In genomic region chr17:34118113-34118872, GRCm38 (mm10) we compare ENCODE assay signal across 8 mouse cellular contexts. TPM values are rescaled to one million over a fixed set of nuclear protein-coding genes. Genes with fewer than 3 reads are reported as not detected.
DNase-seq lines count a peak whose midpoint lies in the region; ATAC-seq and TF ChIP-seq lines count a peak whose summit lies in the region.

No protein-coding gene starts in this region.

- ATAC-seq in Patski = no peak
- ATAC-seq in heart, embryonic 16.5 days (replicated peaks; ENCODE audit: extremely low read depth, insufficient read depth, low FRiP score) = no peak
- ATAC-seq in midbrain, embryonic 15.5 days (replicated peaks) = no peak

- under 1% methylated on average over 67 of the region's 67 CpGs for WGBS in embryonic facial prominence, embryonic 10.5 days
- under 1% methylated on average over 66 of the region's 67 CpGs for WGBS in heart, embryonic 16.5 days
- under 1% methylated on average over 67 of the region's 67 CpGs for WGBS in limb, embryonic 10.5 days
- WGBS in midbrain, embryonic 15.5 days = under 1% methylated on average over 67 of the region's 67 CpGs

- TF ChIP-seq CTCF in Patski (IDR thresholded peaks at IDR 0.05) = no peak

- H3K9ac ChIP-seq in heart, embryonic 16.5 days (ENCODE audit: low read length) = peak overlapping the region; percentile 91
- H3K9ac ChIP-seq in midbrain, embryonic 15.5 days = peak overlapping the region; percentile 73

- DNase-seq in adrenal gland, adult (ENCODE audit: inconsistent age in 2 of 2, low spot score in 1 of 2) = peak; percentile 67 to 80
- no peak for DNase-seq in adrenal gland, postnatal 4 days (ENCODE audit: low spot score in 2 of 2)
- DNase-seq in Patski (ENCODE audit: low read depth, low spot score) = peak; percentile 47
- peak; percentile 52 for DNase-seq in embryonic facial prominence, embryonic 10.5 days (ENCODE audit: low spot score)
- peak; percentile 63 for DNase-seq in limb, embryonic 10.5 days (ENCODE audit: low spot score)
- DNase-seq in testis, postnatal 14 days (ENCODE audit: low spot score) = peak; percentile 77

- H3K27me3 ChIP-seq in Patski = no peaks in the 10 kb centered on the region
- H3K27me3 ChIP-seq in embryonic facial prominence, embryonic 10.5 days (replicated peaks; ENCODE audit: low read depth, poor library complexity, severe bottlenecking) = no peaks in the 10 kb centered on the region
- no peaks in the 10 kb centered on the region for H3K27me3 ChIP-seq in heart, embryonic 16.5 days (ENCODE audit: control insufficient read depth, insufficient read depth, low read length)
- no peaks in the 10 kb centered on the region for H3K27me3 ChIP-seq in limb, embryonic 10.5 days (ENCODE audit: low read depth, poor library complexity, severe bottlenecking)
- no peaks in the 10 kb centered on the region for H3K27me3 ChIP-seq in midbrain, embryonic 15.5 days (replicated peaks)

- peaks cover 23% of the 10 kb centered on the region for H3K4me1 ChIP-seq in embryonic facial prominence, embryonic 10.5 days
- H3K4me1 ChIP-seq in heart, embryonic 16.5 days (ENCODE audit: control insufficient read depth, insufficient read depth, low read length) = peaks cover 15% of the 10 kb centered on the region
- peaks cover 21% of the 10 kb centered on the region for H3K4me1 ChIP-seq in limb, embryonic 10.5 days
- H3K4me1 ChIP-seq in midbrain, embryonic 15.5 days = peaks cover 32% of the 10 kb centered on the region

- H3K4me2 ChIP-seq in heart, embryonic 16.5 days (ENCODE audit: low read depth, low read length) = peak overlapping the region; percentile 82
- peak overlapping the region; percentile 88 for H3K4me2 ChIP-seq in midbrain, embryonic 15.5 days

- CTCF ChIA-PET in Patski (lab: Charles Lee) = interaction anchor here (0.8 to 6.9 kb wide), 3 partner anchors 8 to 25 kb away, joined by 3 to 42 read pairs (median 4); no protein-coding TSS in a partner anchor

- H3K36me3 ChIP-seq in embryonic facial prominence, embryonic 10.5 days (replicated peaks) = peaks cover 61% of the 10 kb centered on the region
- peaks cover 38% of the 10 kb centered on the region for H3K36me3 ChIP-seq in heart, embryonic 16.5 days (ENCODE audit: control insufficient read depth, insufficient read depth)
- H3K36me3 ChIP-seq in limb, embryonic 10.5 days = peaks cover 62% of the 10 kb centered on the region
- H3K36me3 ChIP-seq in midbrain, embryonic 15.5 days (replicated peaks) = peaks cover 27% of the 10 kb centered on the region

- in situ Hi-C loops in Patski (cut with MboI; ENCODE audit: low pct_unique_long_range_greater_than_20kb) = loop anchor here (25.0 kb wide), 1 partner anchor 1794 kb away; the partner anchor contains the start of genes Atat1, Mrps18b and Ppp1r10

- POLR2A ChIA-PET in Patski (lab: Charles Lee) = interaction anchor here (0.8 to 3.4 kb wide), 4 partner anchors 9 to 47 kb away, joined by 3 to 19 read pairs (median 8); no protein-coding TSS in a partner anchor

- H3K4me3 ChIP-seq in embryonic facial prominence, embryonic 10.5 days = peak overlapping the region; percentile 99
- H3K4me3 ChIP-seq in heart, embryonic 16.5 days (ENCODE audit: low read length) = peak overlapping the region; percentile 94
- H3K4me3 ChIP-seq in limb, embryonic 10.5 days = peak overlapping the region; percentile 99
- H3K4me3 ChIP-seq in midbrain, embryonic 15.5 days = peak overlapping the region; percentile 90

- peak overlapping the region; percentile 100 for H3K27ac ChIP-seq in embryonic facial prominence, embryonic 10.5 days (replicated peaks)
- peak overlapping the region; percentile 77 for H3K27ac ChIP-seq in heart, embryonic 16.5 days (ENCODE audit: low read length)
- peak overlapping the region; percentile 100 for H3K27ac ChIP-seq in limb, embryonic 10.5 days
- H3K27ac ChIP-seq in midbrain, embryonic 15.5 days = peak overlapping the region; percentile 100

- H3K9me3 ChIP-seq in embryonic facial prominence, embryonic 10.5 days = no peaks in the 10 kb centered on the region
- H3K9me3 ChIP-seq in heart, embryonic 16.5 days (replicated peaks; ENCODE audit: control insufficient read depth, low read length) = no peaks in the 10 kb centered on the region
- H3K9me3 ChIP-seq in limb, embryonic 10.5 days (replicated peaks) = no peaks in the 10 kb centered on the region
- H3K9me3 ChIP-seq in midbrain, embryonic 15.5 days = no peaks in the 10 kb centered on the region

RNA-seq across cellular contexts. Expression of gene H2-DMa, which starts 1.0 kb away (rescaled TPM):
- 10 to 100 TPM; 11.2 to 11.7 TPM for total RNA-seq in adrenal gland, postnatal 4 days (2021)
- 17.1 TPM for polyA plus RNA-seq in Patski (2021)
- 4.2 and 4.8 TPM in 2 replicates for polyA plus RNA-seq in embryonic facial prominence, embryonic 10.5 days (2016; fragmentation: Nextera tagmentation; extraction: Ambion mirVana)
- polyA plus RNA-seq in heart, embryonic 16.5 days (2015; fragmentation: Nextera tagmentation; extraction: Ambion mirVana) = 10.9 and 13.8 TPM in 2 replicates
- 4.2 and 5.3 TPM in 2 replicates for polyA plus RNA-seq in limb, embryonic 10.5 days (2016; fragmentation: Nextera tagmentation; extraction: Ambion mirVana)
- polyA plus RNA-seq in midbrain, embryonic 15.5 days (2015; fragmentation: Nextera tagmentation; extraction: Ambion mirVana) = 17.2 and 18.8 TPM in 2 replicates

RNA-seq across cellular contexts. Expression of gene Brd2, which starts 4.1 kb away (rescaled TPM):
- total RNA-seq in adrenal gland, postnatal 4 days (2021) = 100 to 1,000 TPM; 225 to 226 TPM
- 239 TPM for polyA plus RNA-seq in Patski (2021)
- polyA plus RNA-seq in embryonic facial prominence, embryonic 10.5 days (2016; fragmentation: Nextera tagmentation; extraction: Ambion mirVana) = 141 and 144 TPM in 2 replicates
- polyA plus RNA-seq in heart, embryonic 16.5 days (2015; fragmentation: Nextera tagmentation; extraction: Ambion mirVana) = 69.4 and 71.9 TPM in 2 replicates
- 140 and 145 TPM in 2 replicates for polyA plus RNA-seq in limb, embryonic 10.5 days (2016; fragmentation: Nextera tagmentation; extraction: Ambion mirVana)
- polyA plus RNA-seq in midbrain, embryonic 15.5 days (2015; fragmentation: Nextera tagmentation; extraction: Ambion mirVana) = 137 and 140 TPM in 2 replicates

RNA-seq across cellular contexts. Expression of gene H2-DMb2, which starts 24.8 kb away (rescaled TPM):
- 1 to 10 TPM; 1.2 to 3.0 TPM for total RNA-seq in adrenal gland, postnatal 4 days (2021)
- polyA plus RNA-seq in Patski (2021) = 8.2 TPM
- polyA plus RNA-seq in embryonic facial prominence, embryonic 10.5 days (2016; fragmentation: Nextera tagmentation; extraction: Ambion mirVana) = 0.17 and 0.28 TPM in 2 replicates
- polyA plus RNA-seq in heart, embryonic 16.5 days (2015; fragmentation: Nextera tagmentation; extraction: Ambion mirVana) = 2.5 and 6.1 TPM in 2 replicates
- 0.18 and 0.40 TPM in 2 replicates for polyA plus RNA-seq in limb, embryonic 10.5 days (2016; fragmentation: Nextera tagmentation; extraction: Ambion mirVana)
- polyA plus RNA-seq in midbrain, embryonic 15.5 days (2015; fragmentation: Nextera tagmentation; extraction: Ambion mirVana) = 0.27 and 0.65 TPM in 2 replicates

RNA-seq across cellular contexts. Expression of gene H2-Oa, which starts 26.2 kb away (rescaled TPM):
- total RNA-seq in adrenal gland, postnatal 4 days (2021) = under 1 TPM in 1 of 2 experiments, not detected in 1; 0.31 TPM
- not detected for polyA plus RNA-seq in Patski (2021)
- 0.31 and 0.69 TPM in 2 replicates for polyA plus RNA-seq in embryonic facial prominence, embryonic 10.5 days (2016; fragmentation: Nextera tagmentation; extraction: Ambion mirVana)
- polyA plus RNA-seq in heart, embryonic 16.5 days (2015; fragmentation: Nextera tagmentation; extraction: Ambion mirVana) = 0.97 and 3.1 TPM in 2 replicates
- polyA plus RNA-seq in limb, embryonic 10.5 days (2016; fragmentation: Nextera tagmentation; extraction: Ambion mirVana) = 0.31 and 0.66 TPM in 2 replicates
- not detected in 2 replicates for polyA plus RNA-seq in midbrain, embryonic 15.5 days (2015; fragmentation: Nextera tagmentation; extraction: Ambion mirVana)

RNA-seq across cellular contexts. Expression of gene H2-DMb1, which starts 34.6 kb away (rescaled TPM):
- 1 to 10 TPM; 1.9 to 3.8 TPM for total RNA-seq in adrenal gland, postnatal 4 days (2021)
- 36.6 TPM for polyA plus RNA-seq in Patski (2021)
- polyA plus RNA-seq in embryonic facial prominence, embryonic 10.5 days (2016; fragmentation: Nextera tagmentation; extraction: Ambion mirVana) = 0.52 and 0.55 TPM in 2 replicates
- 2.3 and 4.0 TPM in 2 replicates for polyA plus RNA-seq in heart, embryonic 16.5 days (2015; fragmentation: Nextera tagmentation; extraction: Ambion mirVana)
- 0.18 and 0.51 TPM in 2 replicates for polyA plus RNA-seq in limb, embryonic 10.5 days (2016; fragmentation: Nextera tagmentation; extraction: Ambion mirVana)
- polyA plus RNA-seq in midbrain, embryonic 15.5 days (2015; fragmentation: Nextera tagmentation; extraction: Ambion mirVana) = 0.79 and 1.2 TPM in 2 replicates

Comparison
In these comparisons a context has a peak if more than half of its experiments do, and no peak if none do; other contexts are left out.
1. DNase-seq: peak in adrenal gland, adult (2 of 2), Patski (single experiment), embryonic facial prominence, embryonic 10.5 days (single experiment), limb, embryonic 10.5 days (single experiment) and testis, postnatal 14 days (single experiment); none in adrenal gland, postnatal 4 days (0 of 2).
2. Peak in every context shown above with its lines, with median percentiles within 50 percentile points of each other: H3K27ac ChIP-seq and H3K4me3 ChIP-seq.